Mouse (Mus musculus) bone marrow, adult 2 months (tissue): ENCODE measurements at regions not wholly inside any gene's neighbourhood (a gene's known extent, or its start where the extent isn't known, plus 50 kb on each side); places are given as distances from the start of the nearest gene placed in this dataset.

Experiments
- H3K27ac ChIP-seq: fragments of 200-500 bp; 2 replicates; pipeline ENCODE4 v1.5.1; 2012; ENCODE audit warnings: low read depth, mild to moderate bottlenecking, control low read depth, inconsistent platforms, low read length; ENCODE audit not compliant: control insufficient read depth, poor library complexity, insufficient read depth
- H3K4me1 ChIP-seq: fragments of 200-500 bp; 2 replicates; pipeline ENCODE4 v1.6.1; 2011; ENCODE audit warnings: low read length; ENCODE audit not compliant: control insufficient read depth, insufficient read depth
- H3K4me3 ChIP-seq: fragments of 200-500 bp; replicated peaks from 2 replicates; pipeline ENCODE3; 2011; ENCODE audit warnings: mild to moderate bottlenecking, low read depth, low read length, control low read depth; ENCODE audit not compliant: control insufficient read depth
- CTCF ChIP-seq: fragments of 200-500 bp; IDR thresholded peaks from 2 replicates; pipeline ENCODE4 v1.5.1; 2011; ENCODE audit warnings: low read length, control low read depth; ENCODE audit not compliant: control insufficient read depth, insufficient read depth
- POLR2A ChIP-seq: fragments of 200-500 bp; IDR thresholded peaks from 2 replicates; pipeline ENCODE4 v1.6.1; 2011; ENCODE audit warnings: low read depth, mild to moderate bottlenecking, control low read depth, low read length, borderline replicate concordance; ENCODE audit not compliant: control insufficient read depth
- WGBS: fragments of 180-500 bp; shearing (Covaris S2); methylation state at CpG from one replicate; pipeline ENCODE4 v1.1.7; 2018; 5-methylcytosine and 5-hydroxymethylcytosine counted together

DNA sequence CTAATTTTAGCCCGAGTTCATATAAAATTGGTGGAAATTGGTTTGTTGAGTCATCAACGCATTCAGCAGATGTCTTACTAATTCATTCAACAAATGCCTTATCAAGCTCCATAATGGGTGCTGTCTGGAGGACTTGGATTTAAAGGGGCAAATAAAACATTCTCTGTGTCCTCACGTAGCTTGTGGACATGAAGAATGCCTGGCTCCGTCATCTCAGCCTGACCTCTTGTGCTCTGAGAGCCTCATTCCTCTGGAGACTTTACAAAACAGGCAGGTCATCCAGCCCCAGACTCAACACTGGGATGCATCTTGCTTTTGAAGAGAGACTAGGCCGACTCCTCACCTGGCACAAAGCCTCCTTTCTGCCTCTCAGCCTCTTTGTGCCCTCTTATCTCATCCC is 248.6 kb downstream of the Plpp3 start:
- H3K27ac ChIP-seq, result no peak overlapping the region
- no peak overlapping the region for H3K4me3 ChIP-seq
- 83% methylated on average over 5 of the region's 5 CpGs for WGBS
- H3K4me1 ChIP-seq, result no peaks in the 10 kb centered on the region
- TF ChIP-seq POLR2A (no peak), CTCF (no peak)

DNA sequence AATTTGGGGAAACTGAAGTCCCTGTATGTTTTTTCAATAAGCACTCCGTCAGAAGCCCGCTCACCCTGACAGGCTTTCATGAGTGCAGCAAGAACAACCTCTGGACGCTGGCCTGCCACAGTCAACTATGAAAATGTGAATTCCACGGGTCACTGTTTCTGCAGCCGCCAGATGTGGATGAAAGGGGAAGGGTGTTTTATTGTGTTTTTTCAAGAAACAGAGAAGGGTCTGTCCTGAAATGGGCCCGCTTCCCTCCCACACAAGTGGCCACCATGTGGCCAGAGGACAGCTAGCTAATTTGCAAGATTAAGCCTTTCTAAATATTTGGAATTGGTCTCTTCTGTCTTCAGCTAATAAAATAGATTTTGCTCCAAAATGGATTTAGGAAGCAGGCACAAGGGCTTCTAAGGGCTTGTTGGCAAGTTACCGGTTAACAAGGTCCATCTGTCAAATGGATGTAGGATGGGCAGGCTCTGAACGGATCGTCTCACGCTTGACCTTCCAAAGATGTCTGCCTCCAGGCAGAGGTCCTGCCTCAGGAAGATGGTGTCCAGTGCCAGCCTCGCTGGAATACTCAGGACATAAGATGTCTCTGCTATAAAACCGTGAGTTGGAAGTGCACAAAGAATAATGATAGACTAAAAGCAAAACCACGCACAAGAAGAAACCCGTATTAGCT is 249.8 kb downstream of the Plpp3 start:
- no peak overlapping the region for H3K27ac ChIP-seq
- WGBS, result 87% methylated on average over 14 of the region's 14 CpGs
- TF ChIP-seq CTCF (no peak), POLR2A (no peak)

DNA sequence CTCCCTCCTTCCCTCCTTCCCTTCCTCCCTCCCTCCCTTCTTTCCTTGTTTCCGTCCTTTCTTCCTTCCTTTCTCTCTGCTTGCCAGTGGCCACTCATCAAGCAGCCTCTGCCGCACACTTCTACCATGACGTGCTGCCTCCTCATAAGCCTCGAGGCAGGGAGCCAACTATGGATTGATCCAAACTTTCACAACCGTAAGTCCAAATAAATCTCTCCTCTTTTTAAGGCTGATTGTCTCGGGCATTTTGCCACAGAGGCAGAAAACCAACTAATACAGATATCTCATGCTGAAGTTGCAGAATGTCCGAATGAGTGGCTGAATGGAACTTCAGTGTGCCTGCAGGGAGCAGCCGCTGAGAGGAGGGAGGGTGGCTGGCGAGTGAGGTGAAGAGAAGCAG is 251.7 kb downstream of the Plpp3 start:
- TF ChIP-seq CTCF (no peak), POLR2A (no peak)
- 81% methylated on average over 9 of the region's 9 CpGs for WGBS
- Histone ChIP-seq H3K27ac (no peak overlapping the region), H3K4me1 (no peaks in the 10 kb centered on the region), H3K4me3 (no peak overlapping the region)

More for the DNA sequence above, 249.8 kb downstream of the Plpp3 start:
- Histone ChIP-seq H3K4me1 (no peaks in the 10 kb centered on the region), H3K4me3 (no peak overlapping the region)

GRCm38 (mm10) chr4:105417166-105417565 is 260.0 kb downstream of the Plpp3 start:
- H3K27ac ChIP-seq, result no peak overlapping the region
- 80% methylated on average over 3 of the region's 3 CpGs for WGBS
- no peaks in the 10 kb centered on the region for H3K4me1 ChIP-seq
- TF ChIP-seq CTCF (no peak), POLR2A (no peak)
- H3K4me3 ChIP-seq, result no peak overlapping the region

- Histone ChIP-seq H3K27ac (no peak overlapping the region), H3K4me3 (no peak overlapping the region), H3K4me1 (no peaks in the 10 kb centered on the region)
- 3% methylated on average over 7 of the region's 7 CpGs for WGBS
- TF ChIP-seq POLR2A, result no peak
- no peak for TF ChIP-seq CTCF
Observed at GRCm38 (mm10) chr4:105422466-105422865, 265.3 kb downstream of the Plpp3 start.

- no peak overlapping the region for H3K4me3 ChIP-seq
- H3K27ac ChIP-seq, result no peak overlapping the region
- H3K4me1 ChIP-seq, result no peaks in the 10 kb centered on the region
- TF ChIP-seq POLR2A (no peak), CTCF (no peak)
- 73% methylated on average over 3 of the region's 3 CpGs for WGBS
Observed at GRCm38 (mm10) chr4:105423727-105424201, 266.6 kb downstream of the Plpp3 start.

DNA sequence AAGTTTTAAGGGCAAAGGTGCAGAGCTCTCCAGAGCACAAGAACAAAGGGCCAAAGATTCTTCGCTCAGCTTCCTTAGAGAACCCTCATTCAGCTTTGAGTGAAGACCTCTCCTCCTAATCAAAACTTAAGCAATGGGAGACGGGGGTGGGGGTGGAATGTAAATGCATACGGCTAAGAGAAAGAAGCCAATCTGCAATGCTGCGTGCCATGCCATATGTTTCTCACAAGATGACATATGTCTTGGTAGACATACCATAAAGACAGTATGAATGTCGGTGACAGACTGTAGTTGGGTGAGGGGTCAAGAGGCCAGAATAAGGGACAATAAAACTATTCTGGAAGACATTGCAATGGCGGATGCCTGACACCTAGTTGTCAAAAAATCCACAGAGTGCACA is 267.9 kb downstream of the Plpp3 start:
- H3K4me1 ChIP-seq, result no peaks in the 10 kb centered on the region
- WGBS, result 81% methylated on average over 6 of the region's 6 CpGs
- no peak overlapping the region for H3K4me3 ChIP-seq
- no peak for TF ChIP-seq POLR2A
- TF ChIP-seq CTCF, result no peak
- no peak overlapping the region for H3K27ac ChIP-seq

DNA sequence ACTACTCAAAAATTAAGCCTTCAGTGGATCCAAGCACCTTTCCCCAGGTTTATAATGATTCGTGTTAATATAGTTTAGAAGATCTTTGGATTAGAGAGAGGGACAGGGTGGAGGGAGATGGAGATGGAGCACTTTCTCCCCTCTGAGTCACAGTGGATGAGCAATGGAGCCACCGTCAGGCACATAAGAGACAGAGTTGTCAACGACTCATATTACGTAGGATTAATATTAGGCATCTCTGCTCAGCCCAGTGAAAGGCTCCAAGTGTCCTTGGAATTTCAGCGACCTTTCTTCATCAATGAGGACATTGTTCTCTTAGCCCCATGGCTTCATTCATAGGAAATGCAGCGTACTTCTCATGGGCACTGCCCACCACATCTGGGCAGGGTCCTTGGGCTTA is 270.4 kb downstream of the Plpp3 start:
- WGBS, result 80% methylated on average over 6 of the region's 6 CpGs
- no peaks in the 10 kb centered on the region for H3K4me1 ChIP-seq
- no peak overlapping the region for H3K27ac ChIP-seq

More for the DNA sequence above, 270.4 kb downstream of the Plpp3 start:
- no peak for TF ChIP-seq CTCF
- TF ChIP-seq POLR2A, result no peak
- H3K4me3 ChIP-seq, result no peak overlapping the region
